Mouse (Mus musculus): ENCODE measurements around the gene Hist1h4b.
"Not testable (repeated sequence)": the region's sequence is repeated elsewhere in the genome, so short reads cannot be mapped to it uniquely, and the experiment has no call there.

Hist1h4b gene

GRCm38 (mm10) chr13:23756790-23757189 is at the start of gene Hist1h4b:
Hist1h4b (plus strand) TSS chr13:23757013.
- DNase-seq (ENCODE audit: low spot score) = peak; percentile 94

GRCm38 (mm10) chr13:23708041-23708440 is 48.8 kb upstream of the Hist1h4b start:
- no peak for DNase-seq (ENCODE audit: low spot score)

DNA sequence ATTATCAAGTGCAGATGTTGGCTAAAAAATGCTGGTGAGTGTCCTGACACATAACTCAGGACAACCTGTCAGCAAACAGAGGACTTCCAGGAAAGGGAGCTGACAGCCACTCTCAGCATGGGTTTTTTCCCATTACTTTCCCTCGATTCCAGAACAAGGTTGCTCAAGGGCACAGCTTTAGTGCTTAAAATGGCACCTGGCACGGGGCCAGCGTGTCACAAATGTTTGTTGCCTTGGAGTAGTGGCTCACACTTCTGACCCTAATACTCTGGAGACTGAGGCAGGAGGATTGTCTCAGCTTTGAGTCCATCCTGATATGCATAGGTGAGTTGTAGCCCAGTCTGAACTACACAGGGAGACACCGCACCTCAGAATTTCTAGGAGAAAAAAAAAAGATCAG is 48.2 kb upstream of the Hist1h4b start:
- DNase-seq (ENCODE audit: low spot score) = no peak

- DNase-seq (ENCODE audit: low spot score) = no peak
Measured at GRCm38 (mm10) chr13:23709714-23710373, 47.0 kb upstream of the Hist1h4b start.

DNA sequence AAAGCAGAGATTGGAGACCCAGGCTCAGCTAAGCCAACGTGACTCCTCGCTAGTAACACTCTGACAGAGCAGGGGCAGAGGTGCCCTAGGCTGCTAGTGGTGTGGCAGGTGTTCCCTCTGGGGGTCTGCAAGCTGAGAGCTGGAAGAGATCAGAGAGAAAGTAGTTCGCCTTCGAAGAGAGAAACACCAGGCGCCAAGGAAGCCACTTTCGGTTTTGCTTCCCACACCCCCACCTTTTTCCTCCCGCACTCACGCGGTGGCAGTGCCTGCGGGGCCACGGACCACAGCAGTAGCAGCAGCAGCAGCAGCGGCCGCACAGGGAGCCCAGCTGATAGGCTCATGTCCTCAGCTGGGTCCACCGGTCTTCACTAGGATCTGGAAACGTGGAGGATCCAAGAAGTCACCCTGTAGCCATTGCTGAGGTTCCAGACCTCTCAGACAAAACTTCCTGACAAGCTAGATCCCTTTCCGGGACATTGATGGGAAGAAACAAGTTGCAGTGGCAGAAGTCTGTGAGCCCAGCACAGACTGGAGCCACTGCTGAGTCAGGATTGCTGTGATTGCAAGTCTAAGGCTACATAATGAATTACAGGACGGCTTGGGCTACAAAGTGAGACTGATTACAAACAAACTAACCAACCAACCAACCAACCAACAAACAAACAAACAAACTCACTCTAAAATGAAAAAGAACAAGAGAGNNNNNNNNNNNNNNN is 46.3 kb upstream of the Hist1h4b start, which contains the start of gene Hfe:
TSS of gene Hfe (minus strand) at position 481 of the 716 bp plus-strand sequence.
- peak; percentile 35 for DNase-seq (ENCODE audit: low spot score)

GRCm38 (mm10) chr13:23716261-23717042 is 40.4 kb upstream of the Hist1h4b start:
- no peak for DNase-seq (ENCODE audit: low spot score)

DNA sequence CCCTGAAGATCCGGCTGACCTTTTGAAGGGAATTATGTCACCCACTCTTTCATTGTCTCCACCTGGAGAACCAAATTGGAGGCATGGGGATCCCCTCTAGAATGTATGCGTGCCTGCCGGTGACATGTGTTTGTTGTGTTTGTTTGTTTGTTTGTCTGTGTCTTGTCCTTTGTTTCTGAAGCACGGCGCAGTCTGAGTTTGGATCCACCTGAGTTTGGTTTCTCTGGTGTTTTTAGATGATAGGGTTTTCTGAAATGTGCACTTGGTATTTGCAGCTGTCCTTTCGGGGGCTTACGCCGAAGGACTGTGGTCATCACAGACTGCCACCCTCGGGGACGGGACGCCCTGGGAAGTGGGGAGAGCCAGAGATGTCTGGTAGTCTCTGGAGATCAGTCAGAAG is 39.6 kb upstream of the Hist1h4b start:
- DNase-seq (ENCODE audit: low spot score) = no peak

GRCm38 (mm10) chr13:23717593-23718245 is 39.1 kb upstream of the Hist1h4b start:
- not testable (repeated sequence) for DNase-seq (ENCODE audit: low spot score)

DNA sequence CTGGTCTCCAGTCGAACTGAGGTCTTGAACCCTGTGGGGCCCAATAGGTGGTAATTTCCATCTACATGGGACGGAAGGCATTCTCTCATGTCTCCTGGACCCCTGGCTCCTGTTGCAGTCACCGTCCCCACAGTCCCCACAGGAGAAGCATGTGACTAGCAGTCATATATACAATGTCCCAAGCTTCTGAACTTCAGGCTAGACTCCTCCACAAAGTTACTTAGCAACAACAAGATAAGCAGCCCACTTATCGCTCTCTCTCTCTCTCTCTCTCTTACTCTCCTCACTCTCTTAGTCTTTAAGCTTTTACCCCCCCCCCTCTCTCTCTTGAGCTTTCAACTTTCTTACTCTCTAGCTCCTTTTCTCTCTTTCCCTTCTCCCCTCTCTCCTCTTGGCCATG is 32.6 kb upstream of the Hist1h4b start:
- no peak for DNase-seq (ENCODE audit: low spot score)

DNA sequence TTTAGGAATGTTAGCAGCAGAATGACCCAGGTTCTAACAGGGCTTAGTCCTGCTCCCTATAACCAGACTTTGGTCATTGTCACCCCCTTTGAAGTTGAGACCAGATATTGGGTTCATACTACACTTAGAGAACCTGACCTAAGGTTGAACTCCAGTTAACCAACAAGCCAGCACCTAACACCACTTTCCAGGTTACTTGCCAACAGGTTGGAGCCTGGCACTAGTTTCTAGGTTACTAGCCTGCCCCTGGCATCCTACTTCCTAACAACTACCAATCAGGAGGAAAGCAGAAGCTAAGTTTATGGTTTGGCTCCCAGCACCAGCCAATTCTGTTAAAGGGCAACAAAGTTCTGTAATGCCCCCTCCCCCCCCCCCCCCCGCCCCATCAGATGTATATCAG is 31.6 kb upstream of the Hist1h4b start:
- DNase-seq (ENCODE audit: low spot score) = no peak

GRCm38 (mm10) chr13:23728472-23729191 is 28.2 kb upstream of the Hist1h4b start:
- no peak for DNase-seq (ENCODE audit: low spot score)

- no peak for DNase-seq (ENCODE audit: low spot score)
Measured at GRCm38 (mm10) chr13:23729192-23729525, 27.7 kb upstream of the Hist1h4b start.

GRCm38 (mm10) chr13:23729706-23730105 is 27.1 kb upstream of the Hist1h4b start:
- no peak for DNase-seq (ENCODE audit: low spot score)

- DNase-seq (ENCODE audit: low spot score) = no peak
Measured at GRCm38 (mm10) chr13:23730479-23730878, 26.3 kb upstream of the Hist1h4b start.

GRCm38 (mm10) chr13:23732156-23732804 is 24.5 kb upstream of the Hist1h4b start:
- no peak for DNase-seq (ENCODE audit: low spot score)

GRCm38 (mm10) chr13:23737091-23737490 is 19.7 kb upstream of the Hist1h4b start:
- DNase-seq (ENCODE audit: low spot score) = no peak

DNA sequence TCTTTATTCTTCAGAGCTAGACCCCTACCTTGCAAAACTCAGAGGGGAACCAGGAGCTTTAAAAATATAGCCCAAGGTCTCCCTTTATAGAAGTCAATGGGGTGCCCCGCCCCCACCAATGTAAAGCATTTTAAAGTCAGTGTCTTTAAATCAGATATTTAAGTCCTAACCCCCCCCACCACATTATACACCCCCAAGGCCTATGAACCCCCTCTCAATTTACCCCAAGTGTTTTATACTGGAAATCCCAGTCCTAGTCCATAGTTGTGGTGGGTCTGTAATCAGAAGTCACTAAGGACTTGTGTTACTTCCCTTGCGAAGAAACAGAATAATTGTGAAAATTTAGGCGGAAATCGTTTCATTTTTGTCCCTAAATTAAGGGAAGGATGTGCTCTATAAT is 18.8 kb upstream of the Hist1h4b start:
- DNase-seq (ENCODE audit: low spot score) = no peak

DNA sequence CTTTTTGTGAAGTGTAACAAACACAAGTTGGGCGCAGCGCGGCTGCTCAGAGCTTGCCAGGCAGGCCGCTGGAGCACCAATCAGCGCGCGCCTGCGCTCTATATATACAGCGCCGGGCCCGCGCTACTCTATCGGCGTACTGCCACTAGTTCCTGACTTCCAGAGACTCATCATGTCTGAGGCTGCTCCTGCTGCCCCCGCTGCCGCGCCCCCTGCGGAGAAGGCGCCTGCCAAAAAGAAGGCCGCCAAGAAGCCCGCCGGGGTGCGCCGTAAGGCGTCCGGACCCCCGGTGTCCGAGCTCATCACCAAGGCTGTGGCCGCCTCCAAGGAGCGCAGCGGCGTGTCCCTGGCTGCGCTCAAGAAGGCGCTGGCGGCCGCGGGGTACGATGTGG is 18.1 kb upstream of the Hist1h4b start, which contains the start of gene Hist1h1c:
TSS of gene Hist1h1c (plus strand) at position 132 of the 392 bp plus-strand sequence.
- DNase-seq (ENCODE audit: low spot score) = peak; percentile 98

GRCm38 (mm10) chr13:23739069-23739921 is 17.5 kb upstream of the Hist1h4b start:
- peak; percentile 91 for DNase-seq (ENCODE audit: low spot score)

- DNase-seq (ENCODE audit: low spot score) = no peak
Measured at GRCm38 (mm10) chr13:23739922-23740252, 16.9 kb upstream of the Hist1h4b start.
